Comparison of ENCODE assay signal across 9 mouse cellular contexts in the genomic region with DNA sequence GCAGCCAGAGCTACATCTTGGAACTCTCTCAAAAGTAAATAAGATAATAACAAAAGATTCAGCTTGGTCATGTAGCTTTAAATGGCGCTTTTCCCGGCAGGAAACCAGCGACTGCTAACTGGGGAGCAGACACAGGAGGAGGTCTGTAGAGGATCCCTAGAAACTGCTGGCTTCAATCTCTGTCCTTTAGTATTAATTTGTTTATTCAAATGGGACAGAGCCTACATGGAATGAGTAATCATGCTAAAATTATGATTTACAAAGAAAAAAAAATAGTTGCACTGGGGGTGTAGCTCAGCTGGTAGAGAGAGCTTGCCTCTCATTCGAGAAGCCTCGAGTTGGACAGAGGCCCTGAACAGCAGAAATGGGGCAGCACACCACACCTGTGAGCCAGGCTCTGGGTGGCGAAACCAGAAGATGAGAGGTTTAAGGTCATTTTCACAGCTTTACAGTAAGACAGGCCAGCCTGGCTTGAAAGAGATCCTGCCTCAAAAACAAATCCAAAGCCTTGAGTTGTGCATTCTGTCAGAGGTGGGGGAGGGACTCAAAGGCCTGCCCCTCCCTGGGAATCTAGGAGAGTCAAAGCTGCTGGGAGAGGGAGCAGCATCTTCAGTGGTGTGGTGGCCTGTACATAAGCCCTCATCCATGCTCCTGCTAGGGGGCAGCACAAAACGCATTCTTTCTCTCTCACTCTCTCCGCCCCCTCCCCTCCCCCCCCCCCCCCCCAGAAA. TPM values are rescaled to one million over a fixed set of nuclear protein-coding genes. Genes with fewer than 3 reads are reported as not detected.
DNase-seq lines count a peak whose midpoint lies in the region; ATAC-seq and TF ChIP-seq lines count a peak whose summit lies in the region.
"Had no signal": no experiment of that assay in that cellular context is flagged by ENCODE, and none has a peak within 500 bp of the region (broad histone marks: within the 10 kb centered on the region; RNA-seq: fewer than 3 reads in every experiment).

No protein-coding gene starts in this region.

- peaks cover 11% of the 10 kb centered on the region for H3K79me2 ChIP-seq in CH12.LX (replicated peaks; ENCODE audit: control insufficient read depth, extremely low read depth, insufficient read depth, poor library complexity, severe bottlenecking)

- dilution Hi-C loops in CH12.LX (cut with MboI; ENCODE audit: extremely low pct_ligation_motif_present, extremely low pct_unique_long_range_greater_than_20kb, low sequenced_read_pairs): no loop called here

- no peak for TF ChIP-seq EP300 in CH12.LX (IDR thresholded peaks at IDR 0.05; ENCODE audit: low read length)

- TF ChIP-seq RAD21 in CH12.LX (IDR thresholded peaks at IDR 0.05; ENCODE audit: low read depth, low read length): no peak

- no peaks in the 10 kb centered on the region for H3K27me3 ChIP-seq in heart, embryonic 13.5 days (replicated peaks)
- no peaks in the 10 kb centered on the region for H3K27me3 ChIP-seq in CH12.LX (replicated peaks)
- H3K27me3 ChIP-seq in midbrain, embryonic 16.5 days (ENCODE audit: control insufficient read depth, insufficient read depth, low read depth, low read length): no peaks in the 10 kb centered on the region
- H3K27me3 ChIP-seq: midbrain, embryonic 12.5 days had no signal

- ATAC-seq in heart, embryonic 13.5 days (ENCODE audit: extremely low read depth, insufficient number of reproducible peaks, low FRiP score, low TSS enrichment): no peak
- no peak for ATAC-seq in midbrain, embryonic 16.5 days

- no peaks in the 10 kb centered on the region for H3K9me3 ChIP-seq in heart, embryonic 13.5 days
- H3K9me3 ChIP-seq in CH12.LX (replicated peaks; ENCODE audit: low read length): peaks cover 6% of the 10 kb centered on the region
- H3K9me3 ChIP-seq in midbrain, embryonic 16.5 days (replicated peaks; ENCODE audit: control insufficient read depth, low read length, poor library complexity, severe bottlenecking): no peaks in the 10 kb centered on the region

- WGBS in heart, embryonic 13.5 days: 57% methylated on average over 8 of the region's 8 CpGs
- 68% methylated on average over 8 of the region's 8 CpGs for WGBS in midbrain, embryonic 16.5 days

- H3K4me1 ChIP-seq in heart, embryonic 13.5 days: peaks cover 9% of the 10 kb centered on the region
- H3K4me1 ChIP-seq in CH12.LX (ENCODE audit: control insufficient read depth in 1 of 2, insufficient read depth in 2 of 2): peaks cover 0 to 24% of the 10 kb centered on the region in 2 experiments; a peak in 2 of 4 replicates
- H3K4me1 ChIP-seq in midbrain, embryonic 16.5 days (ENCODE audit: control insufficient read depth, insufficient read depth, low read length): peaks cover 8% of the 10 kb centered on the region

- peak overlapping the region; percentile 14; the same call in 1 of the 2 replicates for H3K9ac ChIP-seq in heart, embryonic 13.5 days
- H3K9ac ChIP-seq in CH12.LX (ENCODE audit: insufficient read depth, low read depth): no peak overlapping the region
- H3K9ac ChIP-seq in midbrain, embryonic 16.5 days (ENCODE audit: low read depth, low read length): no peak overlapping the region
- H3K9ac ChIP-seq: midbrain, embryonic 12.5 days had no signal

- in situ Hi-C loops in CH12.LX (cut with MboI; ENCODE audit: low pct_ligation_motif_present, low pct_unique_long_range_greater_than_20kb, low sequenced_read_pairs): no loop called here

- H3K4me3 ChIP-seq in heart, embryonic 13.5 days: no peak overlapping the region
- H3K4me3 ChIP-seq in CH12.LX (replicated peaks in 1 of 3; ENCODE audit: low read depth in 2 of 3, low read length in 2 of 3, poor library complexity in 1 of 3): no peak overlapping the region
- H3K4me3 ChIP-seq in midbrain, embryonic 16.5 days (ENCODE audit: low read depth, low read length): no peak overlapping the region
- H3K4me3 ChIP-seq: midbrain, embryonic 12.5 days had no signal

- H3K36me3 ChIP-seq in heart, embryonic 13.5 days: peaks cover 48% of the 10 kb centered on the region
- peaks cover 38 to 45% of the 10 kb centered on the region in 2 experiments for H3K36me3 ChIP-seq in CH12.LX (replicated peaks in 1 of 2; ENCODE audit: control insufficient read depth in 1 of 2, insufficient read depth in 1 of 2, low read length in 1 of 2)
- peaks cover 30% of the 10 kb centered on the region for H3K36me3 ChIP-seq in midbrain, embryonic 16.5 days (ENCODE audit: control insufficient read depth, insufficient read depth, low read length)

- peak overlapping the region; percentile 54 for H3K27ac ChIP-seq in heart, embryonic 13.5 days (replicated peaks)
- H3K27ac ChIP-seq in CH12.LX (ENCODE audit: insufficient read depth, low read depth): no peak overlapping the region
- H3K27ac ChIP-seq in midbrain, embryonic 16.5 days (ENCODE audit: low read length): no peak overlapping the region
- H3K27ac ChIP-seq: midbrain, embryonic 12.5 days had no signal

- H3K4me2 ChIP-seq in heart, embryonic 13.5 days: no peak overlapping the region
- H3K4me2 ChIP-seq in CH12.LX (ENCODE audit: insufficient read depth, low read depth, poor library complexity, severe bottlenecking): no peak overlapping the region
- no peak overlapping the region for H3K4me2 ChIP-seq in midbrain, embryonic 16.5 days (ENCODE audit: low read length)
- H3K4me2 ChIP-seq: midbrain, embryonic 12.5 days had no signal

- peak in 1 of 2 experiments; percentile 32; a peak in 2 of 4 replicates for TF ChIP-seq CTCF in CH12.LX (conservative IDR thresholded peaks at IDR 0.05 in 1 of 2, IDR thresholded peaks at IDR 0.05 in 1 of 2; ENCODE audit: low read depth in 2 of 2, low read length in 2 of 2)

- TF ChIP-seq POLR2A in CH12.LX (IDR thresholded peaks at IDR 0.05; ENCODE audit: low read depth, low read length): no peak

- no peak for DNase-seq in heart, adult 9 months (ENCODE audit: low spot score in 2 of 2)
- no peak for DNase-seq in CH12.LX (ENCODE audit: extremely low read depth)
- DNase-seq in cerebellum, adult 9-11 months: peak; percentile 59
- DNase-seq in layer of hippocampus, postnatal 14 days (ENCODE audit: low spot score in 2 of 2): peak; percentile 30 to 53
- DNase-seq in testis, postnatal 10 days (ENCODE audit: low spot score): no peak
- no peak for DNase-seq in spleen, adult 18-20 months

TF ChIP-seq in CH12.LX, 34 proteins besides CTCF, POLR2A, EP300 and RAD21:
- TF ChIP-seq ZNF384 (IDR thresholded peaks at IDR 0.05; ENCODE audit: low read depth, low read length) (peak; percentile 19; the same call in 1 of the 2 replicates), KAT2A (IDR thresholded peaks at IDR 0.05; ENCODE audit: insufficient replicate concordance, low read length) (no peak)

RNA-seq across cellular contexts. Expression of a gene that starts 3.8 kb away (rescaled TPM):
- 21.9 and 24.4 TPM in 2 replicates for polyA plus RNA-seq in heart, embryonic 13.5 days (2015; fragmentation: Nextera tagmentation; extraction: Ambion mirVana)
- total RNA-seq in CH12.LX (2012; rRNA removed) (60.0 and 72.9 TPM in 2 replicates), CH12.LX (2014; rRNA removed) (53.3 and 56.4 TPM in 2 replicates)
- 84.9 and 85.4 TPM in 2 replicates for polyA plus RNA-seq in CH12.LX (2012; ENCODE audit: insufficient read length, low read depth)
- total RNA-seq in layer of hippocampus, postnatal 14 days (2021): 10 to 100 TPM; 54.6 to 55.2 TPM
- polyA plus RNA-seq in midbrain, embryonic 16.5 days (2015; fragmentation: Nextera tagmentation; extraction: Ambion mirVana): 19.5 and 26.8 TPM in 2 replicates

RNA-seq across cellular contexts. Expression of a gene that starts 15.2 kb away (rescaled TPM):
- 33.7 and 38.0 TPM in 2 replicates for polyA plus RNA-seq in heart, embryonic 13.5 days (2015; fragmentation: Nextera tagmentation; extraction: Ambion mirVana)
- 20.1 and 22.0 TPM in 2 replicates for total RNA-seq in CH12.LX (2012; rRNA removed)
- 21.6 and 24.1 TPM in 2 replicates for total RNA-seq in CH12.LX (2014; rRNA removed)
- 40.8 and 43.6 TPM in 2 replicates for polyA plus RNA-seq in CH12.LX (2012; ENCODE audit: insufficient read length, low read depth)
- total RNA-seq in layer of hippocampus, postnatal 14 days (2021): 10 to 100 TPM; 34.1 to 38.3 TPM
- polyA plus RNA-seq in midbrain, embryonic 16.5 days (2015; fragmentation: Nextera tagmentation; extraction: Ambion mirVana): 40.4 TPM in 2 replicates

RNA-seq across cellular contexts. Expression of a gene that starts 33.8 kb away (rescaled TPM):
- 18.0 and 18.1 TPM in 2 replicates for polyA plus RNA-seq in heart, embryonic 13.5 days (2015; fragmentation: Nextera tagmentation; extraction: Ambion mirVana)
- total RNA-seq in CH12.LX (2012; rRNA removed) (26.3 and 31.9 TPM in 2 replicates), CH12.LX (2014; rRNA removed) (20.0 and 21.7 TPM in 2 replicates)
- 24.8 and 25.2 TPM in 2 replicates for polyA plus RNA-seq in CH12.LX (2012; ENCODE audit: insufficient read length, low read depth)
- 10 to 100 TPM; 24.5 to 26.2 TPM for total RNA-seq in layer of hippocampus, postnatal 14 days (2021)
- 12.9 and 14.5 TPM in 2 replicates for polyA plus RNA-seq in midbrain, embryonic 16.5 days (2015; fragmentation: Nextera tagmentation; extraction: Ambion mirVana)

Comparison
In these comparisons a context has a peak if more than half of its experiments do, and no peak if none do; other contexts are left out.
1. DNase-seq: peak in cerebellum, adult 9-11 months (single experiment) and layer of hippocampus, postnatal 14 days (2 of 2); none in heart, adult 9 months (0 of 2), CH12.LX (single experiment), testis, postnatal 10 days (single experiment) and spleen, adult 18-20 months (0 of 2).